Comparison of ENCODE assay signal across 8 mouse cellular contexts in genomic region chr9:111118252-111118890, GRCm38 (mm10). TPM values are rescaled to one million over a fixed set of nuclear protein-coding genes. Genes with fewer than 3 reads are reported as not detected.
DNase-seq lines count a peak whose midpoint lies in the region; ATAC-seq and TF ChIP-seq lines count a peak whose summit lies in the region.

No protein-coding gene starts in this region.

- under 1% methylated on average over 50 of the region's 52 CpGs for WGBS in intestine, embryonic 15.5 days
- WGBS in limb, embryonic 15.5 days, result under 1% methylated on average over 31 of the region's 52 CpGs
- WGBS in midbrain, postnatal 0 days, result under 1% methylated on average over 32 of the region's 52 CpGs
- WGBS in stomach, embryonic 16.5 days, result under 1% methylated on average over 50 of the region's 52 CpGs

- H3K27me3 ChIP-seq in intestine, embryonic 15.5 days (replicated peaks), result no peaks in the 10 kb centered on the region
- H3K27me3 ChIP-seq in limb, embryonic 15.5 days, result no peaks in the 10 kb centered on the region
- H3K27me3 ChIP-seq in midbrain, postnatal 0 days (ENCODE audit: insufficient read depth, low read length), result no peaks in the 10 kb centered on the region
- H3K27me3 ChIP-seq in stomach, embryonic 16.5 days (ENCODE audit: control insufficient read depth, insufficient read depth, low read length), result no peaks in the 10 kb centered on the region

- peak overlapping the region; percentile 82 for H3K27ac ChIP-seq in intestine, embryonic 15.5 days
- H3K27ac ChIP-seq in limb, embryonic 15.5 days, result peak overlapping the region; percentile 81
- peak overlapping the region; percentile 80 for H3K27ac ChIP-seq in midbrain, postnatal 0 days (ENCODE audit: low read depth, low read length)
- H3K27ac ChIP-seq in stomach, embryonic 16.5 days (ENCODE audit: low read length), result peak overlapping the region; percentile 80

- TF ChIP-seq CTCF in midbrain, postnatal 0 days (IDR thresholded peaks at IDR 0.05), result no peak

- ATAC-seq in intestine, embryonic 15.5 days, result peak; percentile 88
- ATAC-seq in limb, embryonic 15.5 days (ENCODE audit: insufficient number of reproducible peaks, low FRiP score, low TSS enrichment, low read depth), result peak; percentile 72
- peak; percentile 84 for ATAC-seq in midbrain, postnatal 0 days (ENCODE audit: low FRiP score)
- peak; percentile 85 for ATAC-seq in stomach, embryonic 16.5 days (ENCODE audit: insufficient read depth, low FRiP score)

- DNase-seq in layer of hippocampus, adult 18-20 months (ENCODE audit: low spot score in 2 of 2), result peak; percentile 15 to 37
- DNase-seq in layer of hippocampus, adult 9-11 months, result no peak
- peak; percentile 69 for DNase-seq in embryo, embryonic 10.5 days (ENCODE audit: low spot score)
- peak; percentile 24 to 66 for DNase-seq in gastrocnemius, postnatal 4 days (ENCODE audit: low spot score in 2 of 2)
- peak; percentile 39 for DNase-seq in midbrain, postnatal 0 days (ENCODE audit: low spot score)

- H3K4me3 ChIP-seq in intestine, embryonic 15.5 days (replicated peaks), result peak overlapping the region; percentile 98
- H3K4me3 ChIP-seq in limb, embryonic 15.5 days, result peak overlapping the region; percentile 98
- H3K4me3 ChIP-seq in midbrain, postnatal 0 days (ENCODE audit: low read depth, low read length), result peak overlapping the region; percentile 94
- H3K4me3 ChIP-seq in stomach, embryonic 16.5 days (replicated peaks; ENCODE audit: low read length), result peak overlapping the region; percentile 97

- peaks cover 13% of the 10 kb centered on the region for H3K4me1 ChIP-seq in intestine, embryonic 15.5 days (replicated peaks)
- H3K4me1 ChIP-seq in limb, embryonic 15.5 days, result peaks cover 21% of the 10 kb centered on the region
- H3K4me1 ChIP-seq in midbrain, postnatal 0 days (ENCODE audit: insufficient read depth, low read length), result peaks cover 3% of the 10 kb centered on the region; the same call in 1 of the 2 replicates
- peaks cover 16% of the 10 kb centered on the region for H3K4me1 ChIP-seq in stomach, embryonic 16.5 days (ENCODE audit: control insufficient read depth, insufficient read depth, low read length)

- H3K4me2 ChIP-seq in intestine, embryonic 15.5 days (replicated peaks), result peak overlapping the region; percentile 77
- H3K4me2 ChIP-seq in limb, embryonic 15.5 days, result peak overlapping the region; percentile 69
- peak overlapping the region; percentile 89 for H3K4me2 ChIP-seq in midbrain, postnatal 0 days (ENCODE audit: low read depth, low read length, poor library complexity, severe bottlenecking)
- H3K4me2 ChIP-seq in stomach, embryonic 16.5 days (ENCODE audit: low read depth, low read length), result peak overlapping the region; percentile 82

- H3K9me3 ChIP-seq in intestine, embryonic 15.5 days, result no peaks in the 10 kb centered on the region
- no peaks in the 10 kb centered on the region for H3K9me3 ChIP-seq in limb, embryonic 15.5 days
- no peaks in the 10 kb centered on the region for H3K9me3 ChIP-seq in midbrain, postnatal 0 days (ENCODE audit: low read length)
- no peaks in the 10 kb centered on the region for H3K9me3 ChIP-seq in stomach, embryonic 16.5 days (replicated peaks; ENCODE audit: control insufficient read depth, low read length)

- H3K36me3 ChIP-seq in intestine, embryonic 15.5 days, result no peaks in the 10 kb centered on the region
- no peaks in the 10 kb centered on the region for H3K36me3 ChIP-seq in limb, embryonic 15.5 days
- no peaks in the 10 kb centered on the region for H3K36me3 ChIP-seq in midbrain, postnatal 0 days (ENCODE audit: insufficient read depth, low read length)
- H3K36me3 ChIP-seq in stomach, embryonic 16.5 days (ENCODE audit: control insufficient read depth, insufficient read depth, low read length), result no peaks in the 10 kb centered on the region

- H3K9ac ChIP-seq in intestine, embryonic 15.5 days, result peak overlapping the region; percentile 88
- H3K9ac ChIP-seq in limb, embryonic 15.5 days, result peak overlapping the region; percentile 87
- peak overlapping the region; percentile 75 for H3K9ac ChIP-seq in midbrain, postnatal 0 days (replicated peaks; ENCODE audit: low read length, poor library complexity, severe bottlenecking)
- peak overlapping the region; percentile 90 for H3K9ac ChIP-seq in stomach, embryonic 16.5 days (ENCODE audit: low read length)

RNA-seq across cellular contexts. Expression of gene Lrrfip2, which starts 1.0 kb away (rescaled TPM):
- total RNA-seq in layer of hippocampus, adult 18-20 months (2021), result 10 to 100 TPM; 35.5 to 38.7 TPM
- total RNA-seq in gastrocnemius, postnatal 4 days (2021), result 10 to 100 TPM; 77.3 to 93.3 TPM
- 41.4 and 41.6 TPM in 2 replicates for polyA plus RNA-seq in intestine, embryonic 15.5 days (2015; fragmentation: Nextera tagmentation; extraction: Ambion mirVana)
- polyA plus RNA-seq in limb, embryonic 15.5 days (2015; fragmentation: Nextera tagmentation; extraction: Ambion mirVana), result 39.1 and 39.7 TPM in 2 replicates
- 23.7 and 32.7 TPM in 2 replicates for total RNA-seq in midbrain, postnatal 0 days (2014; rRNA removed)
- 42.2 and 44.0 TPM in 2 replicates for polyA plus RNA-seq in midbrain, postnatal 0 days (2015; fragmentation: Nextera tagmentation; extraction: Ambion mirVana)
- polyA plus RNA-seq in stomach, embryonic 16.5 days (2015; fragmentation: Nextera tagmentation; extraction: Ambion mirVana), result 31.9 and 34.9 TPM in 2 replicates
